Mouse (Mus musculus) forebrain, postnatal 0 days (tissue): ENCODE measurements around the gene Ugt2b35. TPM values are rescaled to one million over a fixed set of nuclear protein-coding genes. Genes with fewer than 3 reads are reported as not detected.
"Not testable (repeated sequence)": the region's sequence is repeated elsewhere in the genome, so short reads cannot be mapped to it uniquely, and the experiment has no call there.

Experiments used
- ATAC-seq: fragments of 200-750 bp; cut with Nextera tagmentation; 2 replicates; pipeline ENCODE4 v1.8.0; 2017; ENCODE audit warnings: mild to moderate bottlenecking, moderate library complexity
- DNase-seq: peaks from one replicate; pipeline ENCODE4 v3.0.0-alpha.2; 2015
- H3K27ac ChIP-seq: fragments of 300-500 bp; sonication (generic); 2 replicates; pipeline ENCODE4 v1.5.1; 2014; ENCODE audit warnings: low read depth, mild to moderate bottlenecking, antibody characterized with exemption, low read length, moderate library complexity, mixed read lengths
- H3K27me3 ChIP-seq: fragments of 300-500 bp; sonication (generic); 2 replicates; pipeline ENCODE4 v1.6.1; 2014; ENCODE audit warnings: mild to moderate bottlenecking, low read length, mixed read lengths; ENCODE audit not compliant: insufficient read depth
- H3K36me3 ChIP-seq: fragments of 300-500 bp; sonication (generic); 2 replicates; pipeline ENCODE4 v1.6.1; 2014; ENCODE audit warnings: mild to moderate bottlenecking, moderate library complexity; ENCODE audit not compliant: insufficient read depth
- H3K4me1 ChIP-seq: fragments of 300-500 bp; sonication (generic); 2 replicates; pipeline ENCODE4 v1.6.1; 2014; ENCODE audit warnings: antibody characterized with exemption; ENCODE audit not compliant: insufficient read depth
- H3K4me2 ChIP-seq: fragments of 300-500 bp; sonication (generic); 2 replicates; pipeline ENCODE4 v1.6.1; 2014; ENCODE audit warnings: low read depth, mild to moderate bottlenecking, moderate library complexity
- H3K4me3 ChIP-seq: fragments of 300-500 bp; sonication (generic); 2 replicates; pipeline ENCODE4 v1.5.1; 2014; ENCODE audit warnings: low read depth, low read length, mixed read lengths
- H3K9ac ChIP-seq: fragments of 300-500 bp; sonication (generic); 2 replicates; pipeline ENCODE4 v1.6.1; 2014; ENCODE audit warnings: mild to moderate bottlenecking
- H3K9me3 ChIP-seq: fragments of 300-500 bp; sonication (generic); 2 replicates; pipeline ENCODE4 v1.6.1; 2016; ENCODE audit warnings: low read length
- CTCF ChIP-seq: sonication (generic); IDR thresholded peaks from 2 replicates; pipeline ENCODE4 v1.5.1; 2016; ENCODE audit warnings: antibody characterized with exemption, control low read depth, low read depth
- WGBS: fragments of 180-500 bp; shearing (Covaris S2); extraction: QIAGEN DNeasy Blood & Tissue Kit; methylation state at CpG from one replicate; pipeline ENCODE4 v1.1.7; 2014; 5-methylcytosine and 5-hydroxymethylcytosine counted together
- polyA plus RNA-seq: library from polyadenylated mRNA; unstranded; fragments of >200 nt; fragmentation: Nextera tagmentation; extraction: Ambion mirVana; gene quantifications from 2 replicates; pipeline ENCODE4 v1.2.1, GENCODE M21; 2015
- total RNA-seq: library from RNA; depleted of rRNA; stranded (reverse); fragments of >200 nt; gene quantifications from 2 replicates; pipeline ENCODE4 v1.2.3, GENCODE M21; 2014; rRNA removed

Ugt2b35 gene
- total RNA-seq (not detected in 2 replicates), polyA plus RNA-seq (not detected in 2 replicates)

GRCm38 (mm10) chr5:87000395-87001073 is at the start of gene Ugt2b35:
Ugt2b35 (plus strand) TSS chr5:87000860.
- Histone ChIP-seq H3K9me3 (no peaks in the 10 kb centered on the region), H3K27ac (no peak within 1 kb of the TSS), H3K9ac (no peak within 1 kb of the TSS), H3K27me3 (no peaks in the 10 kb centered on the region), H3K4me3 (no peak within 1 kb of the TSS), H3K4me1 (no peaks in the 10 kb centered on the region), H3K36me3 (no peaks in the 10 kb centered on the region), H3K4me2 (no peak within 1 kb of the TSS)
- 78% methylated on average over 4 of the region's 4 CpGs for WGBS
- TF ChIP-seq CTCF = no peak
- DNase-seq (no peak), ATAC-seq (no peak)

GRCm38 (mm10) chr5:86960504-86960903 is 40.2 kb upstream of the Ugt2b35 start:
- no peak for DNase-seq
- H3K27me3 ChIP-seq = no peaks in the 10 kb centered on the region
- H3K4me2 ChIP-seq = no peak overlapping the region
- ATAC-seq = no peak
- 80% methylated on average over 3 of the region's 3 CpGs for WGBS
- H3K4me3 ChIP-seq = no peak overlapping the region
- H3K4me1 ChIP-seq = no peaks in the 10 kb centered on the region
- H3K36me3 ChIP-seq = no peaks in the 10 kb centered on the region
- no peak overlapping the region for H3K27ac ChIP-seq
- H3K9ac ChIP-seq = no peak overlapping the region
- no peaks in the 10 kb centered on the region for H3K9me3 ChIP-seq
- no peak for TF ChIP-seq CTCF

GRCm38 (mm10) chr5:86961587-86962358 is 38.9 kb upstream of the Ugt2b35 start:
- DNase-seq (no peak), ATAC-seq (no peak)
- no peaks in the 10 kb centered on the region for H3K9me3 ChIP-seq
- no peak for TF ChIP-seq CTCF
- H3K9ac ChIP-seq = no peak overlapping the region
- H3K4me1 ChIP-seq = no peaks in the 10 kb centered on the region
- H3K4me2 ChIP-seq = no peak overlapping the region
- H3K27ac ChIP-seq = no peak overlapping the region
- WGBS = 92% methylated on average over 3 of the region's 3 CpGs
- no peaks in the 10 kb centered on the region for H3K27me3 ChIP-seq
- no peak overlapping the region for H3K4me3 ChIP-seq
- no peaks in the 10 kb centered on the region for H3K36me3 ChIP-seq

GRCm38 (mm10) chr5:86962849-86963248 is 37.8 kb upstream of the Ugt2b35 start:
- H3K4me2 ChIP-seq, H3K9ac ChIP-seq, H3K4me3 ChIP-seq, DNase-seq, H3K27me3 ChIP-seq, H3K4me1 ChIP-seq, H3K9me3 ChIP-seq, H3K27ac ChIP-seq, ATAC-seq, H3K36me3 ChIP-seq: not testable (repeated sequence)
- 88% methylated on average over 1 of the region's 1 CpGs for WGBS

GRCm38 (mm10) chr5:86967271-86967670 is 33.4 kb upstream of the Ugt2b35 start:
- H3K4me3 ChIP-seq, ATAC-seq, H3K27me3 ChIP-seq, DNase-seq, H3K9ac ChIP-seq, H3K27ac ChIP-seq, H3K36me3 ChIP-seq, H3K9me3 ChIP-seq, H3K4me2 ChIP-seq, H3K4me1 ChIP-seq: not testable (repeated sequence)
- 94% methylated on average over 5 of the region's 5 CpGs for WGBS

GRCm38 (mm10) chr5:87004735-87005134 is 4.1 kb downstream of the Ugt2b35 start:
- H3K4me2 ChIP-seq = no peak overlapping the region
- TF ChIP-seq CTCF = no peak
- no peaks in the 10 kb centered on the region for H3K27me3 ChIP-seq
- H3K4me1 ChIP-seq = no peaks in the 10 kb centered on the region
- no peaks in the 10 kb centered on the region for H3K9me3 ChIP-seq
- no peak for DNase-seq
- H3K27ac ChIP-seq = no peak overlapping the region
- ATAC-seq = no peak
- H3K4me3 ChIP-seq = no peak overlapping the region
- WGBS = 83% methylated on average over 6 of the region's 6 CpGs
- H3K36me3 ChIP-seq = no peaks in the 10 kb centered on the region
- H3K9ac ChIP-seq = no peak overlapping the region

GRCm38 (mm10) chr5:87015477-87015876 is 14.8 kb downstream of the Ugt2b35 start:
- DNase-seq (no peak), ATAC-seq (no peak)
- Histone ChIP-seq H3K9me3 (no peaks in the 10 kb centered on the region), H3K4me3 (no peak overlapping the region), H3K4me1 (no peaks in the 10 kb centered on the region), H3K36me3 (no peaks in the 10 kb centered on the region), H3K27ac (no peak overlapping the region), H3K27me3 (no peaks in the 10 kb centered on the region), H3K4me2 (no peak overlapping the region), H3K9ac (no peak overlapping the region)
- no peak for TF ChIP-seq CTCF
- 91% methylated on average over 3 of the region's 3 CpGs for WGBS
